Mouse (Mus musculus) lung, embryonic 15.5 days (tissue): ENCODE measurements around the gene Ralgps1. TPM values are rescaled to one million over a fixed set of nuclear protein-coding genes. Genes with fewer than 3 reads are reported as not detected.
"Not testable (repeated sequence)": the region's sequence is repeated elsewhere in the genome, so short reads cannot be mapped to it uniquely, and the experiment has no call there.

Source experiments
- ATAC-seq: fragments of 200-750 bp; cut with Nextera tagmentation; 2 replicates; pipeline ENCODE4 v1.8.0; 2017; ENCODE audit warnings: moderate number of reproducible peaks, borderline replicate concordance; ENCODE audit not compliant: low FRiP score, low TSS enrichment; ENCODE audit errors: extremely low read depth
- H3K27ac ChIP-seq: fragments of 300-500 bp; sonication (generic); 2 replicates; pipeline ENCODE4 v1.5.1; 2015; ENCODE audit warnings: moderate library complexity, mild to moderate bottlenecking, inconsistent platforms
- H3K27me3 ChIP-seq: fragments of 300-500 bp; sonication (generic); 2 replicates; pipeline ENCODE4 v1.6.1; 2015; ENCODE audit warnings: inconsistent platforms
- H3K36me3 ChIP-seq: fragments of 300-500 bp; sonication (generic); 2 replicates; pipeline ENCODE4 v1.6.1; 2015; ENCODE audit warnings: inconsistent platforms
- H3K4me1 ChIP-seq: fragments of 300-500 bp; sonication (generic); 2 replicates; pipeline ENCODE4 v1.6.1; 2015; ENCODE audit warnings: inconsistent platforms
- H3K4me2 ChIP-seq: fragments of 300-500 bp; sonication (generic); 2 replicates; pipeline ENCODE4 v1.6.1; 2015; ENCODE audit warnings: inconsistent platforms, mild to moderate bottlenecking, moderate library complexity
- H3K4me3 ChIP-seq: fragments of 300-500 bp; sonication (generic); 2 replicates; pipeline ENCODE4 v1.5.1; 2015; ENCODE audit warnings: mild to moderate bottlenecking, inconsistent platforms
- H3K9ac ChIP-seq: fragments of 300-500 bp; sonication (generic); 2 replicates; pipeline ENCODE4 v1.6.1; 2015; ENCODE audit warnings: inconsistent platforms
- H3K9me3 ChIP-seq: fragments of 300-500 bp; sonication (generic); 2 replicates; pipeline ENCODE4 v1.6.1; 2016; ENCODE audit warnings: inconsistent platforms
- WGBS: fragments of 180-500 bp; shearing (Covaris S2); methylation state at CpG from one replicate; pipeline ENCODE4 v1.1.7; 2015; 5-methylcytosine and 5-hydroxymethylcytosine counted together
- polyA plus RNA-seq: library from polyadenylated mRNA; unstranded; fragments of >200 nt; fragmentation: Nextera tagmentation; extraction: Ambion mirVana; gene quantifications from 2 replicates; pipeline ENCODE4 v1.2.1, GENCODE M21; 2015

Ralgps1 gene
- polyA plus RNA-seq, 1 experiment from 2014 or later, result 4.5 TPM

DNA sequence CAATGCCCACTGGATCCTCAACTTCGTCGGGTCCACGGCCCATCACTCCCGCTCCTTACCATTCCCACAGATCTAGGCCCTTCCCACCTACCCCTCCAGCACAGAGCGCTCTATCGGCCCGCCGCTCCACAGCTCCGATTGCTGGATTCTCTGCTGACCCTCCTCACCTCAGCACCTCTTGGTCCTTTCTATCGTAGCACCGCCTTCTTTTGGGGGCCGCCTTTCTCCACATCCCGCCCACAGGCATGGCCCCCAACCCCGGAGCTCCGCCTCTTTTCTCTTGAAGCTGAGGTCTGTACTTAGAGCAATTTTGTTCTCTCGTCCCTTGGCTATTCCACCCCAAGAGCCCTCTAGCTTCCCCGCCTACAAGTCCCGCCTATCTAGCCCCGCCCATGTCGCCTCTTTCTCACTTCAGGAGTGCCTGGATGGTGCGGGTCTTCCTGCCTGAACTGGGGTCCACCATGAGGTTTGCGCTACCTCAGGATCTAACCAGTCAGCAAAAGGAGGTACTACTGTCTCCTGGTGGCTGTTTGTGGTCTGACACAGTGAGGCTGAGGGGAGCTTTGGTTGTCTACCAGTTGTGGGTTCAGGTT, 239.7 kb downstream of the Ralgps1 start, which contains the start of gene Garnl3:
Garnl3 (minus strand) TSS at position 155 of the 593 bp plus-strand sequence.
- Histone ChIP-seq H3K4me1 (peaks cover 18% of the 10 kb centered on the region), H3K4me2 (peak within 1 kb of the TSS; percentile 100), H3K9ac (peak within 1 kb of the TSS; percentile 37), H3K9me3 (no peaks in the 10 kb centered on the region), H3K4me3 (peak within 1 kb of the TSS; percentile 80), H3K36me3 (no peaks in the 10 kb centered on the region), H3K27me3 (peaks cover 19% of the 10 kb centered on the region), H3K27ac (peak within 1 kb of the TSS; percentile 82)
- peak; percentile 6; the same call in 1 of the 2 replicates for ATAC-seq
- under 1% methylated on average over 22 of the region's 22 CpGs for WGBS

DNA sequence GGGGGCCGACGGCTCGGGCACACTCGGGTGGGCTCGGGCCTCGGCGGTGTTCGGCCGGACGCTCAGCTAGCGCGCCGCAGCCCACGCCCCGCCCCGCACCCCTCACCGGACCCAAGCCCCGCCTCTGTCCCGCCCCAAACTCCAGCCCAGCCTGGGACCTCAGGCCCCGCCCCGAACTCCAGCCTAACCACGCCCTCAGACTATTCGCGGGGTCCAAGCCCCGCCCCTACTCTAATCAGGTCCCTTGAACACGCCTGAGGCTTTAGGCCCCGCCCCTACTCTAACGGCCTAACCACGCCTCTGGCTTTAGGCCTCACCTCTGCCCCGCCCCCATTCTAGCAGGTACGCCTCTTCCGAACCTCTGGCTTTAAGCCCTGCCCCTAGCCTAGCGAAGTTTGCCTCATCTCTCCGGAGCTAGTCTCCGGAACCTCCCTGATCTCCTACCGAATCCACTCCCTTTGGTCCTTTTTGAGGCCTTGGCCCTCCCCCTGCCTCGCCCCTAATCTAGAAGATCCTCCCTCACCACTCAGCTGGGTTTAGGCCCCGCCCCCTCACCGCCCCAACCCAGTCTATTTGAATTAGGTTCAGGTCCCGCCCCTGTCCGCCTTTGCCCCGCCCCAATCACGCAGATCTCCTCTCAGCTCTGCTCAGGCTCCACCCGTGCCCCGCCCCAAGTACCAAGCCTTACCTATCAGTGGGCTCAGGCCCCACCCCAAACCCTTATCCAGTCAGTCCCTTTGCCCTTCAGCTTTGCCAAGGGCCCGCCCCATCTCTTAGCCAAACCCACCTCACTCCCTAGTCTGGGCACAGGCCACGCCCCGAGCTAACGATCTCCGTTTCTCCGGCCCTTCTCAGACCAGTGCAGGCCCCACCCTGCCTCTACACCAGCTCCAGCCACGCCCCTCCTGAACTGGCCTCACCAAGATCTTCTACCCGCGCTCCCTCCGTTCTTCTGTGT, 240.5 kb downstream of the Ralgps1 start:
- WGBS, result under 1% methylated on average over 55 of the region's 55 CpGs
- peaks cover 18% of the 10 kb centered on the region for H3K4me1 ChIP-seq

DNA sequence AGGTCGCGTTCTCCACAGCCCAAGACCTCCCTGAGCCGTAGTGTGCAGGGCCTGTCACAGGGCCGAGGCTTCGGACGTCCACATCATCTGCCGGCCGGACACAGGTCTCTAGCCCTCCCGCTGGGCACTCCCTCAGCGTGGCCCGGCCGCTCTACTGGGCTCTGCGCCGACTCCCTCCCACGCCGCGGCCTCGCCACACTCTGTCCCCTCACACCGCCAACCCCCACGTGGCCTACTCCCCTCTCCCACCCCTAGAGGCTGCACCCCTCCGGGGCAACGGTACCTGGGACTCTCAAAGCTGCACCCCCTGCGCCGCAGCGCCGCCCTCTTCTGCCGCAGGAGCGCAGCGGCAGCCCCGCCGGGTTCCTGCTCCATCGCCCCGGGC, 241.2 kb downstream of the Ralgps1 start:
- no peaks in the 10 kb centered on the region for H3K9me3 ChIP-seq
- H3K27me3 ChIP-seq, result peaks cover 19% of the 10 kb centered on the region
- no peaks in the 10 kb centered on the region for H3K36me3 ChIP-seq
- peaks cover 18% of the 10 kb centered on the region for H3K4me1 ChIP-seq
- whole genome bisulfite sequencing, result under 1% methylated on average over 33 of the region's 33 CpGs
- peak overlapping the region; percentile 67; the same call in 1 of the 2 replicates for H3K27ac ChIP-seq
- peak overlapping the region; percentile 78 for H3K9ac ChIP-seq
- H3K4me2 ChIP-seq, result peak overlapping the region; percentile 100
- peak overlapping the region; percentile 80 for H3K4me3 ChIP-seq
- peak; percentile 27 for ATAC-seq

More for the DNA sequence above, 240.5 kb downstream of the Ralgps1 start:
- Histone ChIP-seq H3K27ac (peak overlapping the region; percentile 82), H3K4me3 (peak overlapping the region; percentile 80), H3K4me2 (peak overlapping the region; percentile 100), H3K9me3 (no peaks in the 10 kb centered on the region), H3K36me3 (no peaks in the 10 kb centered on the region), H3K9ac (peak overlapping the region; percentile 78), H3K27me3 (peaks cover 19% of the 10 kb centered on the region)
- ATAC-seq, result peak; percentile 94

DNA sequence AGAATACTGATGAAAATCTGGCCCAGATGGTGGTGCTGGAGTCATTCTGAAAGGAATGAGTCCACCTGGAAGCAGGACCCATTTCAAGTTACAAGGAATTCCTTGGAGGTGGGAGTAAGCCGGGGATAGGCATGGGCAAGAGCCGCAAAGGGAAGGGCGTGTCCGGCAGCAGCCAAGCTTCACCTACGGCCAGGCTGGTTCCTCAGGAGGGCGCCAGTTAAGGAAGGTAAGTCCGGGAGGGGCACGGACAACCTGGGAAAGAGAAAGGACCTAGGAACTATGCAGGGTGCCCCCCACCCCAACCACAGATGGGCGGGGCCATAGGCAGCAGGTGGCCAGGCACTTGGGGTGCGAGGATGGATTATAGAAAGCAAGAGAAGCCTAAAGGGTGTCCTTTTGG, 241.6 kb downstream of the Ralgps1 start:
- 2% methylated on average over 10 of the region's 10 CpGs for WGBS
- H3K27ac ChIP-seq, result no peak overlapping the region
- H3K27me3 ChIP-seq, result peaks cover 19% of the 10 kb centered on the region
- no peak for ATAC-seq
- no peaks in the 10 kb centered on the region for H3K9me3 ChIP-seq
- H3K4me3 ChIP-seq, result peak overlapping the region; percentile 80
- H3K36me3 ChIP-seq, result no peaks in the 10 kb centered on the region
- H3K9ac ChIP-seq, result peak overlapping the region; percentile 78
- peak overlapping the region; percentile 100 for H3K4me2 ChIP-seq
- H3K4me1 ChIP-seq, result peaks cover 18% of the 10 kb centered on the region

DNA sequence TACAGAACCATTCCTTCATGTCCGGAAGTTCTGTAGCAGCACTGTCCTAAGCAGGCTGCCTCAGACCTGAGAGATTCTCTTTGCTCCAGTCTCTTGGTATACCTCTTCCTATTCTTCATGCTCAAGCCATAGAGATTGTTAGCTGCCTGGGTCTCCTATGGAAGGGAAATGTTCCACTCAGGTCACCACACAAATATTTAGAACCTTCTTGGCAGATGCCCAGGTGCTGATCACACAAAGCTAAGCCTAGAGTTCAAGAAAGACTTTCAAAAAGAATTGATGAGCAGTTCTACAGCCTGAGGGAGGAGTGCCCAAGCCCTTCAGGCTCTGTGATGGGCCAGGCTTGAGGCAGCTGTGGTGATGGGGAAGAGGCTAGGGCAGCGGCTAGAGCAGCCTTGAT, 242.3 kb downstream of the Ralgps1 start:
- Histone ChIP-seq H3K36me3 (no peaks in the 10 kb centered on the region), H3K4me2 (peak overlapping the region; percentile 100; the same call in 1 of the 2 replicates), H3K27ac (no peak overlapping the region), H3K9ac (no peak overlapping the region), H3K27me3 (peaks cover 17% of the 10 kb centered on the region), H3K4me3 (no peak overlapping the region), H3K4me1 (peaks cover 18% of the 10 kb centered on the region), H3K9me3 (no peaks in the 10 kb centered on the region)
- ATAC-seq, result no peak
- WGBS, result 65% methylated on average over 2 of the region's 2 CpGs

DNA sequence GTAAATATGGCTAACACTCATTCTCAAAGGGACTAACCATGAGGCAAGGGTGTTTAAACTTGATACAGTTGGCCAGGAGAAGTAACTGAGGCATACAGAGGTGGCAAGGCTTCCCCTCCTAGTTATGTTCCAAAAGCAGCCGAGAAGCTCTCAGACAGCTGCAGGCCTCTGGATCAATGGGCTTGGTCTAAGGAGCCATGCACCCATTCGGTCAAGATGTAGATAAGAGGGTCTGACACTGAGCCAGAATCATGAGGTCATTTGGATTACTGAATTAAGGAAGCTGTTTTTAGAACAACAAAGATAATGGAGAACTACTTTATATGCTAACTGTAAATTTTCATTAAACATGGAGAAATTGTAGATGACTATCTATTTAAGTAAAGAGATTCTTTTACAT, 244.0 kb downstream of the Ralgps1 start:
- no peaks in the 10 kb centered on the region for H3K9me3 ChIP-seq
- no peak overlapping the region for H3K4me2 ChIP-seq
- peaks cover 4% of the 10 kb centered on the region for H3K27me3 ChIP-seq
- H3K9ac ChIP-seq, result no peak overlapping the region
- peaks cover 18% of the 10 kb centered on the region for H3K4me1 ChIP-seq
- H3K27ac ChIP-seq, result no peak overlapping the region
- WGBS, result 39% methylated on average over 2 of the region's 2 CpGs
- H3K36me3 ChIP-seq, result no peaks in the 10 kb centered on the region
- ATAC-seq, result no peak
- no peak overlapping the region for H3K4me3 ChIP-seq

DNA sequence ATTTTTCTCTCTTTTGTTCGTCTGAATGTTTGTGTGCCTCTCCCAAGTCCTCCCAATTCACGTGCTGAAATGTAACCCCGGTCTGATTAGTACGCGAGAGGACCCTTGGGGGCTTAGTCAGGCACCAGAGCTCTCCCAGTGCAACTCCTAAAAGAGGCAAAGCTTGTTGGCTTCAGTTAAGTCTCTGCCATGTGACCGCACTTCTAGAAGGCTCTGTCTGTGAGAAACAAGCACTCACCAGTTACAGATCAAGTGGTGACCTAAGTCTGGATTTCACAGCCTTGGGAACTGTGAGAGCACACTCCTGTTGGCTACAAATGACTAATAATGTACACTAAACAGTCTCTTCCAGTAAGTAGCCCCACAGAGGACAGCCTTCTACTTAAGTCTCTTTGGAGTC, 248.4 kb downstream of the Ralgps1 start:
- no peak overlapping the region for H3K9ac ChIP-seq
- H3K36me3 ChIP-seq, result no peaks in the 10 kb centered on the region
- H3K9me3 ChIP-seq, result no peaks in the 10 kb centered on the region
- 70% methylated on average over 6 of the region's 6 CpGs for WGBS
- no peaks in the 10 kb centered on the region for H3K4me1 ChIP-seq
- H3K4me2 ChIP-seq, result no peak overlapping the region
- ATAC-seq, result no peak
- H3K27ac ChIP-seq, result no peak overlapping the region
- H3K27me3 ChIP-seq, result no peaks in the 10 kb centered on the region
- no peak overlapping the region for H3K4me3 ChIP-seq

DNA sequence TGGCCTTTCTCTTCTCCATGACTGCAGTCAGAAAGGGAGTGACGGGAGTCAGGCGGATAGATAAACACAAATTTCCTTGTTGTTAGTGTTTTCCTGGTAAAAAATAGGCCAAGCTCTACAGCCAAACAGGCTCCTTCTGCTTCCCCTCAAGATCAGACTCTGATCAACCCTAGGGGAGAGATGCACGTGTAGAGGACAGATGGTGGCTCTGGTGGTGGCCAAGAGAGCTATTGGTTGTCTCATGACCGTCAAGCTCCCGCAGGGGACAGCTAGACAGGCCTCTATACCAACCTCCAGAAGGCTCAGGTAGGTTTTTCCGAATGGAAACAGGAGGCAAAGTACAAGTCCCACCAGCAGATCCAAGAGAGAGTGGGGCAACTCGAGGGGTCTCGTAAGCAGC, 270.8 kb downstream of the Ralgps1 start:
- H3K27me3 ChIP-seq, result no peaks in the 10 kb centered on the region
- no peaks in the 10 kb centered on the region for H3K9me3 ChIP-seq
- no peak overlapping the region for H3K4me2 ChIP-seq
- H3K9ac ChIP-seq, result no peak overlapping the region
- H3K4me1 ChIP-seq, result 0 out of 2 replicates have a peak, but pooled peaks cover under 1% of the 10 kb centered on the region
- no peak overlapping the region for H3K27ac ChIP-seq
- no peak overlapping the region for H3K4me3 ChIP-seq
- 79% methylated on average over 8 of the region's 8 CpGs for WGBS
- ATAC-seq, result no peak
- H3K36me3 ChIP-seq, result no peaks in the 10 kb centered on the region

DNA sequence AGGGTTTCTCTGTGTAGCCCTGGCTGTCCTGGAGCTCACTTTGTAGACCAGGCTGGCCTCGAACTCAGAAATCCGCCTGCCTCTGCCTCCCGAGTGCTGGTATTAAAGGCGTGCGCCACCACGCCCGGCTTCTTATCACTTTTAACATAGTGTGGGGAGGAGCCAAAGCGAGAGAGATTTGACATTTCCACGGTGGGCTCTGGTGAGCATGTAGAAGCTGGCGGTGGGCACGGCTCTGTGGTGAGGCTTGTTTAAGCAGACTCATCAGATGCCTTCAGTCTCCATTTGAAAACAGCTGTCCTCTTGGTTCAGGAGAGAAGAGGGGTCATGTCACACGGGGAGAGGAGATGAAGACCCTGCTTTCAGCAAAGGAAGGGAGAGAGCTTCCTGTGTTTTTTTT, 274.0 kb downstream of the Ralgps1 start:
- not testable (repeated sequence) for H3K4me3 ChIP-seq, H3K27ac ChIP-seq, H3K9ac ChIP-seq, H3K27me3 ChIP-seq, ATAC-seq, H3K9me3 ChIP-seq, H3K36me3 ChIP-seq, H3K4me2 ChIP-seq, H3K4me1 ChIP-seq
- WGBS, result 84% methylated on average over 12 of the region's 12 CpGs

DNA sequence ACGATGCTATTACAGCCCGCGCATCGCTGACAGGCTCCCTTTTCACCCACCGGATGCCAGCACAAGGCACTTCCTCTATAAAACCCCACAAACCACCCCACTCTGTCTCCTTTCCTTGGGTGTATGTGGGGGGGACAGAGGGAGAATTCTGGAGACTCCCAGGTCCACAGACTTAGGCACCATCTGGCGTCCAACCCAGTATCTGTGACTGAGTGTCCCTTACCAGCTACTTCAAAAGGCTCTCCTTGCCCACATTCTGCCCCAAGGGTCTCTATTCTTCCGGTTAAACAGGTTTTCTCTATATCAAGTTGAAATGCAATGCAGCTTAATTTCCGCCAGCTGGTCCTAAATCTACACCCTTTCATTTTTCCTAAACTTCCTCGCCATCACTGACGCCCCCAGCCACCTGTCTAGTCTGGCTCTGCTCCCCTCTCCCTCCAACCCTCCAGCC, 276.0 kb downstream of the Ralgps1 start:
- no peaks in the 10 kb centered on the region for H3K27me3 ChIP-seq
- H3K9ac ChIP-seq, result no peak overlapping the region
- WGBS, result 47% methylated on average over 10 of the region's 10 CpGs
- no peak for ATAC-seq
- H3K27ac ChIP-seq, result no peak overlapping the region
- no peaks in the 10 kb centered on the region for H3K36me3 ChIP-seq
- no peaks in the 10 kb centered on the region for H3K9me3 ChIP-seq
- H3K4me2 ChIP-seq, result no peak overlapping the region
- no peak overlapping the region for H3K4me3 ChIP-seq
- peaks cover 7% of the 10 kb centered on the region; the same call in 1 of the 2 replicates for H3K4me1 ChIP-seq

DNA sequence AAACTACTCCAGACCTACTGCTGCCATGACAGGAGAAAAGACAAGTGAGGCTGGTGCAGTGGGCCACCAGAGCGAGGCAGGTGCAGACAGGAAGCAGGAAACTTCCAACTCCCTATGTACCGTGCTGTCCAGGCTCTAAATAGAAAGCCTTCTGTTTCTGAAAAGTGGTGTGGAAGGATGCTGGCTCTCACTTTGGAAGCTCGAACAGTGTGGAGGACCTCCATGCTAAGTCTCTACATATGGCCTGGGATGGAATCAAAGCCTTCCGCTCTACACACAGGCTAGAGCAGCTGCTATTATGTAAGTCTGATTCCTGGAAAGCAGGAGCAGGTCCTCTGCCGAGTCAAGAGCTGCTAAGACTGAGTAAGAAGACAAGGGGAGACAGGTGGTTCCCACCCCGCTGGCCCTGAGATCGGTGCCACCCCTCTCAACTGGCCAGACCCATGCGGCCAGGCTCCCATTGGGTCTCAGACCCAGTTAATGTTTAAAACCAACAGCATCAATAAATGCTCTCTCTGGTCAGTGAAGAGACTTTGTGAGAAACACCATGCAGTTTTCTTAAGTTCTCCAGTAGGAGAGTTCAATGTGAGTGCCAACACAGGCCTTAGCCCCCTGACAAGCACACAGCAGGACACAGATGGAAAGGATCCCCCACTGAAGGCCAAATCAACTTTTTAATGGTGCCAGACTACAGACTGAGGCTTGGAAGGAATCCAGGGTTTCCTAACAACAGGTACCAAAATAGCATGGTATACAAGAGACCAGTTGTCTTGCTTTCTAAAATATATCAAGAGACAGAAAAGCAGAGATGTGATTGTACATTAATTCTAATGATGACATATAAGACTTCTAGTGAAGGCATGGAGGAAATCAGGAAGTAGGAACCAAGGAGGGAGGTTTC, 280.4 kb downstream of the Ralgps1 start:
- Histone ChIP-seq H3K4me2 (no peak overlapping the region), H3K4me3 (no peak overlapping the region), H3K4me1 (peaks cover 7% of the 10 kb centered on the region; the same call in 1 of the 2 replicates), H3K9ac (no peak overlapping the region), H3K27me3 (no peaks in the 10 kb centered on the region), H3K36me3 (no peaks in the 10 kb centered on the region), H3K27ac (no peak overlapping the region), H3K9me3 (no peaks in the 10 kb centered on the region)
- 82% methylated on average over 8 of the region's 8 CpGs for WGBS
- no peak for ATAC-seq
